Mouse (Mus musculus) ES-E14 (cell line): ENCODE data around the gene Gpr68.

ENCODE experiments used
- CHD2 ChIP-seq: IDR thresholded peaks from 2 replicates; pipeline ENCODE4 v1.6.1; 2014; ENCODE audit warnings: mild to moderate bottlenecking, low read depth, low read length, inconsistent platforms
- HCFC1 ChIP-seq: IDR thresholded peaks from 2 replicates; pipeline ENCODE4 v1.6.1; 2012; ENCODE audit warnings: low read length, inconsistent platforms, borderline replicate concordance; ENCODE audit not compliant: insufficient read depth
- MAFK ChIP-seq: IDR thresholded peaks from 2 replicates; pipeline ENCODE4 v1.6.1; 2014; ENCODE audit warnings: mild to moderate bottlenecking, low read depth, low read length, inconsistent platforms; ENCODE audit not compliant: insufficient read depth
- ZNF384 ChIP-seq: IDR thresholded peaks from 2 replicates; pipeline ENCODE4 v1.6.1; 2012; ENCODE audit warnings: low read depth, low read length, inconsistent platforms

- no peak for TF ChIP-seq CHD2
- no peak for TF ChIP-seq HCFC1
- TF ChIP-seq MAFK: no peak
- no peak for TF ChIP-seq ZNF384
These were observed 20.3 kb upstream of the Gpr68 start for GRCm38 (mm10) chr12:100928286-100928685.
